Mouse (Mus musculus): ENCODE results near the gene Spint3.

DNA sequence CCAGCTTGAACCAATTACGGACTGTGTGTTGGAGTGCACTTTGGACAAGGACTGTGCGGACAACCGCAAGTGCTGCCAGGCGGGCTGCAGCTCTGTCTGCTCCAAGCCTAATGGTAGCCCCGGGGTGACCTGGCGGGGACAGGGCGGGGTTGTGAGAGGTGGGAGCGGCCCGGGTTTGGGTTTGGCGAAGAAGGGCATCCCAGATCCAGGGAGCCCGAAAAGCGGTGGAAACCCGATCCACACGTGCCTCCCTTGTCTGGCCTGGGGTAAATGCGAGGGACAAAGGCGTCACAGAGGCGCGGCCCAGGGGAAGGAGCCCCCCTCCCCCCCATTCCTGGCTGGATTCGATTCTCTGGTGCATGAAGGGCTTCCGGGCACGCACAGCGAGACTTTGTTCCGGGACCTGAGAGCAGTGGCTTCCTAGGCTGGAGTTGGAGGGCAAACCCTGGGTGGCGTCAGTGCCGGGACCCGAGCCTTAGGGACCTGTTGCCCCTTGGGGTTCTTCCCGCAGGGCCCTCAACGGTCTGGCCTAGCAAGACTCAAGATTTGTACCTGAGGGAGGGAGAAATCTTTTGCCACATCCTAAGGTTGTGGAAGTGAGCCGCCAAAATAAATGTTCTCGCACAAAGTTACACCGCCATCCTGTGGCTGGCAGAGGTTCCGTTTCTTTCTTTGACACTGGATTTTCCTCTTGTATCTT lies 9.8 kb downstream of the Spint3 start:
- no peak for TF ChIP-seq POLR2A (IDR thresholded peaks at IDR 0.05; ENCODE audit: low read depth, low read length)
- 0 out of 2 replicates have a peak, but pooled peaks have one; percentile 11 for TF ChIP-seq CTCF (IDR thresholded peaks at IDR 0.05; ENCODE audit: extremely low read depth, insufficient read length, insufficient replicate concordance, low read depth, low read length)

Data from small intestine, adult 2 months (tissue).